Mouse (Mus musculus) E14TG2a.4 (cell line): ENCODE measurements at regions not wholly inside any gene's neighbourhood (a gene's known extent, or its start where the extent isn't known, plus 50 kb on each side); places are given as distances from the start of the nearest gene placed in this dataset.

Experiments used
- CTCF ChIP-seq: conservative IDR thresholded peaks from 2 replicates; pipeline ENCODE4 v1.5.1; 2014; ENCODE audit warnings: low read length
- NANOG ChIP-seq: IDR thresholded peaks from 2 replicates; pipeline ENCODE4 v1.6.1; 2014; ENCODE audit warnings: borderline replicate concordance, low read length, mixed read lengths
- POU5F1 ChIP-seq: IDR thresholded peaks from 2 replicates; pipeline ENCODE4 v1.6.1; 2014; ENCODE audit warnings: low read length, borderline replicate concordance

- TF ChIP-seq CTCF (peak; percentile 26; the same call in 1 of the 2 replicates), NANOG (no peak), POU5F1 (no peak)
Measured at GRCm38 (mm10) chr16:29827776-29828175, 236.4 kb upstream of the Hes1 start.
